In the genomic region with DNA sequence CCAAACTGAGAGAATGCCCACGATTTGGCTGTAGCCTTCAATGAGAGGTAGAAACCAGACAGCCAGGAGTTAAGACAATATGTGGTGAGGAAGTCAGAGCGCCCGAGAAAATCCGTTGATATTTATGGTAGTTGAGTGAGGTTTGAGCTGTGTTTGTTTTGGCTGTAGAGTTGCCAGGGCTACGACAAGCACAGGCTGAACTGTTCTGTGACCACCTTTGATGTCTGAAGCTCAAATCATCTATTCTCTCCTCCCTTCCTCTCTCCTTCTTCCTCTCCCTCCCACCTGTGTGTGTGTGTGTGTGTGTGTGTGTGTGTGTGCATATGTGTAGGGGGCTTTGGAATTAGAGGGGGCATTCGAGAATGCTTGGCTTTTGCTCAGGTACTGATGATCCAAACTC, we compare ENCODE assay signal across 16 mouse cellular contexts. TPM values are rescaled to one million over a fixed set of nuclear protein-coding genes. Genes with fewer than 3 reads are reported as not detected.
DNase-seq lines count a peak whose midpoint lies in the region; ATAC-seq and TF ChIP-seq lines count a peak whose summit lies in the region.
"Had no signal": no experiment of that assay in that cellular context is flagged by ENCODE, and none has a peak within 500 bp of the region (broad histone marks: within the 10 kb centered on the region; RNA-seq: fewer than 3 reads in every experiment).

No protein-coding gene starts in this region.

- peak; percentile 43 for ATAC-seq in kidney, embryonic 16.5 days (ENCODE audit: low FRiP score, low TSS enrichment)
- ATAC-seq: forebrain, embryonic 13.5 days had no signal

- H3K4me1 ChIP-seq in kidney, embryonic 16.5 days (ENCODE audit: insufficient read depth, low read length) = peaks cover 16% of the 10 kb centered on the region
- no peaks in the 10 kb centered on the region for H3K4me1 ChIP-seq in kidney, adult 2 months (ENCODE audit: control insufficient read depth, insufficient read depth, low read length)

- no peaks in the 10 kb centered on the region for H3K9me3 ChIP-seq in kidney, embryonic 16.5 days (ENCODE audit: low read length)
- H3K9me3 ChIP-seq: forebrain, embryonic 13.5 days; liver, embryonic 15.5 days; neural tube, embryonic 15.5 days had no signal

- TF ChIP-seq POLR2A in kidney, adult 2 months (IDR thresholded peaks at IDR 0.05; ENCODE audit: low read depth, low read length) = no peak
- TF ChIP-seq POLR2A in brain, embryonic 14.5 days (IDR thresholded peaks at IDR 0.05; ENCODE audit: borderline replicate concordance, extremely low read depth, insufficient read depth, insufficient read length, poor library complexity, severe bottlenecking) = no peak

- H3K27ac ChIP-seq in gastrocnemius, adult 2 months = peak overlapping the region; percentile 86
- H3K27ac ChIP-seq in kidney, embryonic 16.5 days (ENCODE audit: low read length) = no peak overlapping the region
- H3K27ac ChIP-seq in kidney, adult 2 months (ENCODE audit: insufficient read depth, low read depth, low read length) = no peak overlapping the region
- H3K27ac ChIP-seq: forebrain, embryonic 13.5 days; liver, embryonic 15.5 days had no signal

- no peaks in the 10 kb centered on the region for H3K27me3 ChIP-seq in kidney, embryonic 16.5 days (ENCODE audit: insufficient read depth, low read length)
- H3K27me3 ChIP-seq in kidney, adult 2 months (replicated peaks; ENCODE audit: control insufficient read depth, insufficient read depth, low read length) = no peaks in the 10 kb centered on the region
- H3K27me3 ChIP-seq: forebrain, embryonic 13.5 days; liver, embryonic 15.5 days; neural tube, embryonic 15.5 days had no signal

- no peak overlapping the region for H3K4me3 ChIP-seq in gastrocnemius, adult 2 months
- H3K4me3 ChIP-seq in kidney, embryonic 16.5 days (ENCODE audit: low read length) = no peak overlapping the region
- H3K4me3 ChIP-seq in kidney, adult 2 months (ENCODE audit: insufficient read depth, low read depth, low read length) = no peak overlapping the region
- H3K4me3 ChIP-seq: forebrain, embryonic 13.5 days; liver, embryonic 15.5 days; neural tube, embryonic 15.5 days had no signal

- peak overlapping the region; percentile 23; the same call in 1 of the 2 replicates for H3K4me2 ChIP-seq in kidney, embryonic 16.5 days (replicated peaks; ENCODE audit: low read depth, low read length)
- H3K4me2 ChIP-seq: forebrain, embryonic 13.5 days; liver, embryonic 15.5 days; neural tube, embryonic 15.5 days had no signal

- intact Hi-C loops in gastrocnemius, adult 2 months (cut with DNase I) = no loop called here
- intact Hi-C loops in gastrocnemius, postnatal 36 days (cut with DNase I) = no loop called here

- H3K9ac ChIP-seq in kidney, embryonic 16.5 days (replicated peaks; ENCODE audit: low read length) = no peak overlapping the region
- H3K9ac ChIP-seq: forebrain, embryonic 13.5 days; liver, embryonic 15.5 days; neural tube, embryonic 15.5 days had no signal

- TF ChIP-seq CTCF in gastrocnemius, adult 2 months (IDR thresholded peaks at IDR 0.05) = no peak
- TF ChIP-seq CTCF in kidney, adult 2 months (conservative IDR thresholded peaks at IDR 0.05; ENCODE audit: insufficient read depth, insufficient read length, low read depth, low read length) = no peak
- TF ChIP-seq CTCF in brain, embryonic 14.5 days (IDR thresholded peaks at IDR 0.05; ENCODE audit: borderline replicate concordance, extremely low read depth, insufficient read depth, insufficient read length) = no peak

- no peak for DNase-seq in gastrocnemius, adult 2 months
- DNase-seq in gastrocnemius, postnatal 36 days = no peak
- no peak for DNase-seq in kidney, adult 2 months
- peak; percentile 80 for DNase-seq in CD4-positive helper T cell, adult 2 months (ENCODE audit: low read depth, low spot score)
- DNase-seq in brain, embryonic 14.5 days (ENCODE audit: low read depth) = peak; percentile 13
- DNase-seq in adipocyte (ENCODE audit: low spot score) = no peak
- DNase-seq in embryo, embryonic 9.5 days (ENCODE audit: extremely low spot score) = no peak
- DNase-seq: adrenal gland, postnatal 25 days; cerebellum, adult 18-20 months; gastrocnemius, postnatal 14 days; midbrain, embryonic 14.5 days; thymus, postnatal 14 days had no signal

- H3K36me3 ChIP-seq in kidney, embryonic 16.5 days (ENCODE audit: insufficient read depth, low read length) = no peaks in the 10 kb centered on the region
- no peaks in the 10 kb centered on the region for H3K36me3 ChIP-seq in kidney, adult 2 months (ENCODE audit: control insufficient read depth, insufficient read depth, low read length)
- H3K36me3 ChIP-seq: liver, embryonic 15.5 days; neural tube, embryonic 15.5 days had no signal

- WGBS in kidney, embryonic 16.5 days = 20% methylated on average over 6 of the region's 6 CpGs
- 30% methylated on average over 6 of the region's 6 CpGs for WGBS in kidney, adult 2 months

RNA-seq across cellular contexts. Expression of gene G3bp2, which starts 19.5 kb away (rescaled TPM):
- 10 to 100 TPM; 49.1 to 73.5 TPM for total RNA-seq in gastrocnemius, adult 2 months (2021)
- total RNA-seq in gastrocnemius, postnatal 36 days (2021) = 10 to 100 TPM; 51.1 to 52.6 TPM
- 155 and 169 TPM in 2 replicates for polyA plus RNA-seq in kidney, embryonic 16.5 days (2015; fragmentation: Nextera tagmentation; extraction: Ambion mirVana)
- 15.1 and 20.6 TPM in 2 replicates for polyA plus RNA-seq in kidney, adult 2 months (2012; rRNA removed)
- 117 and 172 TPM in 2 replicates for polyA plus RNA-seq in brain, embryonic 14.5 days (2012; rRNA removed)

RNA-seq across cellular contexts. Expression of gene Uso1, which starts 34.7 kb away (rescaled TPM):
- 10 to 100 TPM; 63.2 to 72.3 TPM for total RNA-seq in gastrocnemius, adult 2 months (2021)
- 10 to 100 TPM; 56.2 to 60.0 TPM for total RNA-seq in gastrocnemius, postnatal 36 days (2021)
- 40.0 and 40.5 TPM in 2 replicates for polyA plus RNA-seq in kidney, embryonic 16.5 days (2015; fragmentation: Nextera tagmentation; extraction: Ambion mirVana)
- polyA plus RNA-seq in kidney, adult 2 months (2012; rRNA removed) = 23.0 and 28.7 TPM in 2 replicates
- 39.4 and 46.2 TPM in 2 replicates for polyA plus RNA-seq in brain, embryonic 14.5 days (2012; rRNA removed)

RNA-seq across cellular contexts. Expression of gene Cdkl2, which starts 59.4 kb away (rescaled TPM):
- total RNA-seq in gastrocnemius, adult 2 months (2021) = 1 to 10 TPM; 3.9 to 5.1 TPM
- total RNA-seq in gastrocnemius, postnatal 36 days (2021) = 1 to 10 TPM; 3.2 to 3.4 TPM
- polyA plus RNA-seq in kidney, embryonic 16.5 days (2015; fragmentation: Nextera tagmentation; extraction: Ambion mirVana) = 1.6 TPM in 2 replicates
- 2.3 and 2.8 TPM in 2 replicates for polyA plus RNA-seq in kidney, adult 2 months (2012; rRNA removed)
- polyA plus RNA-seq in brain, embryonic 14.5 days (2012; rRNA removed) = 2.9 and 4.4 TPM in 2 replicates

Comparison
In these comparisons a context has a peak if more than half of its experiments do, and no peak if none do; other contexts are left out.
1. DNase-seq: peak in CD4-positive helper T cell, adult 2 months (single experiment) and brain, embryonic 14.5 days (single experiment); none in gastrocnemius, adult 2 months (single experiment), gastrocnemius, postnatal 36 days (0 of 2), kidney, adult 2 months (single experiment), adipocyte (single experiment) and embryo, embryonic 9.5 days (single experiment).